Mouse (Mus musculus): ENCODE data around the gene Was. TPM values are rescaled to one million over a fixed set of nuclear protein-coding genes. Genes with fewer than 3 reads are reported as not detected.
"Not testable (repeated sequence)": the region's sequence is repeated elsewhere in the genome, so short reads cannot be mapped to it uniquely, and the experiment has no call there.

The Was gene
- 1 to 10 TPM; 1.9 to 2.5 TPM for total RNA-seq (2021)

DNA sequence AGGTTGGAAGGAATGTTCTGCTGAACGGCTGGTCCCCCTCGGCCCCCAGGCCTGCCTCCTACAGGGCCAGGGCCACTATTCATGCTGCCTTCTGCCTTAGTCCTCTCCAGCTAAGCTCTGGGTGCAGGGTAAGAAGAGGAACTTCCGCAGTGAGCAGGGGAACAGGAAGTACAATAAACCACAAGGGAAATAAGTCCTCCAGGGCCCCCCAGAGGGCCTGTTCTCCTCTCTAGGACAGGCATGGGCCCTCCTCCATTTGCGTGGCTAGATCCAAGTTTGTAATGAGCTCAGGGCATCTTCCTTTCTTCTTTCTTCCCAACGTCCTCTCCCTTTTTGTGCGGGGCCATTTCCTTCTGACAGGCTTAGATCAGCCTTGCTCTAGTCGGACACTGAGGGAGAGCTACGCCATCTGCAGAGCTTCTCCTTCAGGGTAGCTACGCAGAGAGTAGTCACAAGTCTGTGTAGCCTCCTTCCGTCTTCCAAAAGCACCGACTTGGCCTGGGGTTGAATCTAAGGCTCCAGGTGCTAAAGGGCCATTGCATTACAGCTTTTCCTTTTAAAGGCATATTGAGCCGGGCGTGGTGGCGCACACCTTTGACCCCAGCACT lies at the start of gene Was:
TSS of gene Was (minus strand) at position 153 of the 608 bp plus-strand sequence.
- intact Hi-C loops (cut with DNase I), result no loop called here
- DNase-seq, result peak; percentile 5 to 18

DNA sequence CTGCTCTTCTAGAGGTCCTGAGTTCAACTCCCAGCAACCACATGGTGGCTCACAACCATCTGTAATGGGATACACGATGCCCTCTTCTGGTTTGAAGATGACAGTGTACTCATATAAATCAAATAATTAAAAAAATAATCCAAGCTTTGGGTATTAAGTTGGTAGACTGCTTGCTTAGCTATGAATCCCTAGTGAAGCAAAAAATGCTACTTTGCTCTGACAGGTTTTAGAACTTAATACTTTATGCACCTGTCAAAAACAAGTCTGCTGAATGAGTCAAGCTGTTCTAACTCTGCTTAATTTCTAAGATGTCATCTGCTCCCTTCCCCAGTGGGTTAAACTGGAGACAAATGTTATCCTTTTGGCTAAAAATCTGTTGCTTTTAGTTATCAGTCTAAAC lies 49.2 kb upstream of the Was start:
- DNase-seq, result no peak
- intact Hi-C loops (cut with DNase I), result no loop called here

DNA sequence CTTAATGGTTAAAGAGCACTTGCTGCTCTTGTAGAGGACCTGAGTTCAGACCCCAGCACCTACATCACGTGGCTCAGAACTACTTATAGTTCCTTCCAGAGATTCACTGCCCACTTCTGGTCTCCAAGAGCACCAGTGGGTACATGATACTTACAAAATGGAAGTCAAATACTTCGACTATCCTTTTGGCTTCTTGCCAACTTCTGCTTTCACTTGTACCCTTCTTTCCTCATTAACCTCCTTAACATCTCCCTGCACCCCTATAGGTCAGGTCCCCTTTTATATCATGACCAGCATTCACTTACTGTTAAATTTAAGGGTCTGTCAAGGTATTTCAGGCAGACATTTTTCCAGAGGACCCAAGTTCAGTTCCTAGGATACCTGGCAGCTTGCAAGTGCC lies 45.6 kb upstream of the Was start:
- DNase-seq, result no peak
- intact Hi-C loops (cut with DNase I), result no loop called here

DNA sequence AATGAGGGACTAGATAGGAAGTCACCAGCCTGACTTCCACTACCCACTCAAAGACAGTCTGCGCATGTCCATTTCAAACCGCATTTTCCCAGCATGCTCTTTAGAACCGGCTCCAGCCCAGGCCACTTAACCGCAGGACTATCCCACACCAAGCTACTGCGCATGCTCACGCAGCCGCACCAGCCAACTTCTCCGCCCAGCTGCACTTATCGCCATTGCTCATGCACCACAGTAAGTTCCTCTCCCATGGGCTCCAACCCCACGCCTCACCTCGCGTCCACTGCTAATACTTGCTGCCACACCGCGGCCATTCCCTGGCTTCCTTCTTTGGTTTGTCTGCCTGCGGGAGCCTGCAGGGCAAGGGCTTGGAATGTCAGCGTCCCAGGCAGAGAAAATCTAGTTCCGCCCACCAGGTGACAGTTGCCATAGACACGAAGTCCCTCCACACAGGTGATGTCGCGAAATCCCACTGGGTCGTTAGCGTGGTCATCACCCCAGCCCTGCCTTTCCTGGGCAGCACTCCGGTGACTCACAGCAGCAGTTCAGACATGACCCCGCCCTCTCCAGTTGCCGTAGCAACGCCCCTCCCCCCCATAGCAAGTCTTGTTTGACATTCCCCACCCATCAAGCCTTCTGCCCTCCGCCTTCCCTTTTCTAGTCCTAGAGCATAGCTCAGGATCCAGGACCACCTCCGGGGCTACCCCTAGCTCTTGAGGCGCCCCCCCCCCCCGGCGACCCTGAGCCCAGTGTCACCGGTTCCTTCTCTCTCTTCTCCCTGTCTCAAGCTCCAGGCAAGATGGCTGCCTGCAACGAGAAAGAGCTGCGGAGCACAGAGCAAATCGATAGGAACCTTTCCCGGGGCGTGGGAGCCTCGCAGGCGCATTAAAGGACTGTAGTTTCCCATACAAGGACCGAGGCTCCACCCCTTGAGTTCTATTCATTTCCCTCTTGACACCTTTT lies 42.0 kb upstream of the Was start, which contains the start of gene Wdr13:
TSS of gene Wdr13 (minus strand) at position 876 of the 960 bp plus-strand sequence.
- peak; percentile 84 to 86 for DNase-seq
- intact Hi-C loops (cut with DNase I), result loop anchor here (5.0 kb wide), 1 partner anchor 35 kb away; no protein-coding TSS in a partner anchor

DNA sequence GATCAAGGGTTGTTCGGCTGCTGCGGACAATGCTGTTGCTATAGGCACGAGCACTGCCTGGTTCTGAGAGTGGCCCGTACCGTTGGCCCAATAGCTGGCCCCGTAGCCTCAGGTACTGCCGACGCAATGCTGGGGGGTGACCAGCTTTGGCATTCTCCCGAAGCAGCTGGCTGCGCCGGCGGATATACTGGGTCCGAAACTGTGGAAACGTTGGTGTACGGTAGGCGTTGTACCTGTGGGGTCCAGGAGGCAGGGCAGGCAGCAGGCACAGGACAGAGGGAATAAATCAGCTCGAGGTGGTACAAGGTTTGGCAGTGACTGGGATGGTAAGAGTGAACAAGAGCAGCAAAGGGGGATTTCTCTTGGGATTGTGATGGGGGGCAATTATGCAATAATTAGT lies 41.1 kb upstream of the Was start:
- intact Hi-C loops (cut with DNase I), result loop anchor here (5.0 kb wide), 1 partner anchor 34 kb away; no protein-coding TSS in a partner anchor
- no peak for DNase-seq

DNA sequence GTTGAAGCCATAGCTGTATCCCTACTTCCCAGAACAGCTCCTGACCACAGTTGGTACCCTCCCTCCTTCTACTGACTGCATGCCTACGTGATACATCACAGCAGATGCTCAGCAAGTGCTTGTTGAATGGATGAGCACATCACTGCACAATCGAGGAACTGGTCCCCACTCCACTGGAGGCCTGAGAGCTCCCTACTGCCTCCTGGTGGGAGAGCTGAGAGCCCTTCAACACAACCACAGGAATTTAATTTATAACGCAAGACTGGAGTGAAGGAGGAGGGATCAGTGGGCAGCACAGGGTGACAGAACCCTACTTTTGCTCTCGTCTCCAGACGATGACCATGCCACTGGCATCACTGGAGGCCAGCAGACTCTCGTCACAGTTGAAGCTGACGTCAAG lies 34.9 kb upstream of the Was start:
- intact Hi-C loops (cut with DNase I), result no loop called here
- DNase-seq, result no peak

DNA sequence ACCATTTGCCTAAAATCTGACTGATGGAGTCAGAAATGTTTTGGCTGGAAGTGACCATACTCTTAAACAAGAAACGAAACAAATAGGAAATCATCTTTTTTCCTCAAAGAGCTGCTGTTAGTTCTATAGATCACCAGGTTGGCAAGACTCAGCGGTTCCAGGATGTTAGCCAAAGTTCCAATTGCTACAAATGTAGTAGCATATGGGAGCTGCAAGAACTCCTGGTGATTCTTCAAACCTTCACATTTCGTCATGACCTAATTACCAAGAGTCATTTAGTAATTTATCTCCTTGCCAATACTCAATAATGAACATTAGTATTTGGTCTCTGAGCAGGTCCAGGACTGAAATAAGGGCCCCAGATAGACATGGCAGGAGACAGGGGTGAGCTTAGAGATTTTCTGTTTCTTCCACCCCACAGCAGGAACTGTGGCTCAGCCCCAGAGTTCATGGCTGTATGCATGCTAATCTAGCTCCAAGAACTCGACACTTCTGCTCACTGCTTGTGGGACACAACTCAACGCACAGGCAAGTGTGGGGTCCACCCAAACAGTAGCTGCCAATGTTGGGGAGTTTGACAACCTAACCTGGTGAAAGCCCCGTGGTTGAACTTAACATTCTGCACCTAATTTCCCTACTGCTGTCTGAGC lies 33.6 kb upstream of the Was start:
- intact Hi-C loops (cut with DNase I), result no loop called here
- no peak for DNase-seq

DNA sequence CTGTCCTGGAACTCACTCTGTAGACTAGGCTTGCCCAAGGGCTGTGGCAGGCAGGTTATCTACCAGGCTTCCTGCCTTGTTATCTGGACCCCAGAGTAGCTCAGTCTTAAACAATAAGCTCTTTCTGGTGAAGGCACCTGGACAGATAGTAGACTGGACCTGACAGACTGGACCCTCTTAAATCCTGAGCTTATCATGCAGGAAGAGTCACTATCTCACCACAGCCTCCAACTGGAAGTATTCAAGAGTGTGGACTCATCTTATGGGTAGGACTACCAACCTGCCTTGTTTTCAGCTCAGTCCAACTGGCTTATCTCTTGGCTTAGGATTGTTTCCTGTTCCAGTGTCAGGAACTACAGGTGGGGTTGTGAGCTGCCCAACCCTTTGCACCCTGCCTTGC lies 27.0 kb upstream of the Was start:
- intact Hi-C loops (cut with DNase I), result no loop called here
- DNase-seq, result no peak

DNA sequence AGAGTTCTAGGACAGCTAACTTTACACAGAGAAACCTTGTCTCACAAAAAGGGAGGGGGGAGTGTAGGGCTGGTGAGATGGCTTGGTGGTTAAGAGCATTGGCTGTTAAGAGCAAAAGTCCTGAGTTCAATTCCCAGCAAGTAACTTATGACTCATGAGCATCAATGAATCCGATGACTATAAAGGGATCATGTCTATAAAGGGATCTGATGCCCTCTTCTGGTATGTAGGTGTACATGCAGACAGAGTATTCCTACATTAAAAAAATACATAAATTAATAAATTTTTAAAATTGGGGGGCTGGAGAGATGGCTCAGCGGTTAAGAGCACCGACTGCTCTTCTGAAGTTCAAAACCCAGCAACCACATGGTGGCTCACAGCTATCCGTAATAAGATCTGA lies 25.0 kb upstream of the Was start:
- intact Hi-C loops (cut with DNase I), result no loop called here
- no peak for DNase-seq

DNA sequence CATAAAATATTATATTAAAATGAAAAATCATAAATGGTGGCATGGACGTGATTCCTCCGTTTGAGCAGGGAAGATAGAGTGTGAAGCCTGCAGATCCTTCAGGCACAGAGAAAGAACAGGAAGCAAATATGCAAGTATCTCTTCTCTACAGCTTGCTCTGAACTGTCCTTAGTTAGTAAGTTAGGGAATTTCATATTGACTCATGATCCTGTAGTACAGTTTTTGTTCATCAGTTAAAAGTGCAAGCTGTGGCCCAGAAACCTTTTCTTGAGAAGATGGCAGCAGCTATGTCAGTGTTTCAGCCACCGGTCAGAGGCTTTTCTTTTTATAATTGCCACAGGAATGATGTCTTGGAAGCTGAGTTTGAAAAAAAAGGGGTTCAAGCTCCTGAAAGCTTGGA lies 14.7 kb upstream of the Was start:
- intact Hi-C loops (cut with DNase I), result no loop called here
- no peak for DNase-seq

DNA sequence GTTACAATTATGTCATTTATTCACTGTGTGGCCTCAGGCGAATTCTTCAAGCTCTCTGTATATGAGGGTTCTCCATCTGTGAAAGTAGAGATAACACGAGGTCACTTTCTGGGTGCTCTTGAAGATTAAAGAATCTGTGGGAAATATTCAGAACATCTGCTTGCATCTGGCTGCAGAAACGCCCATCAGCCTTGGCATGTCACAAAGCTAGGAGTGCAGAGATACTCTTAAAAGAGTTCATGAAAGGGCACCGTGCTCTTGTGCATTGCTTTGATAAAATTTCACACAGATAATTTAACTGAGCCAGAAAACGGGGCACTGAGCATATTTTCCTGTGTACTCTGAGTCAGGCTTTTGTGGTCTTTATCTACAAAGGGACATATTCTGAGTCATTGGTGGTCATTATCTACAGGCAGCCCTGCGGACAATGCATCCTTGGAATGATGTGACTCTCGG lies 11.9 kb upstream of the Was start:
- intact Hi-C loops (cut with DNase I), result no loop called here
- no peak for DNase-seq

DNA sequence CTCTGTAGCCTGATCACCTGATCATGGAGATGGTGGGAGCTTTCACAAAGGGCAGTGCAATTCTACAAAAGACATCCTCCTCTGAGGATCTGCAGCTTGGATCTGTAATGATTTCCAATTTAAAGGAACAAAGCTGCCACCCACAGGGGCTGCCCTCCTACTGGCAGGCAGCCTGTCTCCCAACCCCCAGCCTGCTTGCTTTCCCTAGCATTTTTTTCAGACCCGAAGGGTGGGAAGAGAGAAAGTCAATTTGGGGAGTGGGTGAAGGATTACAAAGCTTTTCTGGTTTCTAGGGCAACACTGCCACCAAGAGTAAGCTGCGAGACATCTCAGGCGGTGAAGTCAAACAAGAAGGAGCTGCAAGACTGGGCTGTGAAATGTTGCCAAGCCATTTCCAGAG lies 10.7 kb upstream of the Was start:
- intact Hi-C loops (cut with DNase I), result no loop called here
- DNase-seq, result no peak

DNA sequence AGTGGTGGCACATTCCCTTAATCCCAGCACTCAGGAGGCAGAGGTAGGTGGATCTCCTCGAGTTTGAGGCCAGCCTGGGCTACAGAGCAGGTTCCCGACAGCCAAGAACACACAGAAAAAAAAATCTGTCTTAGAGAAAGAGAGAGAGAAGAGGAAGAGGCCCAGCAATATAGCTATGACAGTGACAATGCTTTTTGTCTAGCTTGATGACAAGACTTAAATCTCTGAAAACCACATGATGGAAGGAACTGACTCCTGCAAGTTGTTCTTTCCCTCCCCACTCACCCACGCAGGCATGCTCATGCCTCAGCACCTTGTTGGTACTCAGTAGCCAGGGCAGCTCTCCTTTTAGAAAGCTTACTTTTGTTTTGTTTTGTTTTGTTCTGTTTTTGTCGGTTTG lies 9.1 kb upstream of the Was start:
- DNase-seq, result no peak
- intact Hi-C loops (cut with DNase I), result loop anchor here (5.0 kb wide), 1 partner anchor 33 kb away; the partner anchor contains the start of gene Wdr13

DNA sequence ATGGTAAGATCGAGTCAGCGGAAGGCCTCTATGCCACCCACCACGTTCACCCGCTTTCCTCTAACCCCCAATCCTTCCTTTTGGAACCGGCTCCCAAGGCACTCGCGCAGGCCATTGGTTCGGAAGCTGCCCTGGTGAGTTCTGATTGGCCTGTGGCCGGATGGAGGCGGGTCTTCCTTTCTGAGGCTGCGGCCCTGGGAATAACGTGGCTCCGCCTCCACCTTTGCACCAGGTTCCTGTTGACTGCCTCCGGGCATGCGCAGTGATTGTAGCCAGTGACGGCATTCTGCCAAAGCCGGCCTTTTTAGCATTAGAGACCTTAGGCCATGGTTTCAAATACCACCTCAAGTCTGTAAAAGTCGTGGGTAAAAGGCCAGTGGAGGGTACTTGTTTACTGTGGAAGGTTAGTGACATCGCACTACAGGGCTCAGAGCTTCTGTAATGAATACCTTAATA lies 6.5 kb upstream of the Was start:
- peak; percentile 91 to 93 for DNase-seq
- intact Hi-C loops (cut with DNase I), result loop anchor here (5.0 kb wide), 1 partner anchor 35 kb away; the partner anchor contains the start of gene Wdr13

DNA sequence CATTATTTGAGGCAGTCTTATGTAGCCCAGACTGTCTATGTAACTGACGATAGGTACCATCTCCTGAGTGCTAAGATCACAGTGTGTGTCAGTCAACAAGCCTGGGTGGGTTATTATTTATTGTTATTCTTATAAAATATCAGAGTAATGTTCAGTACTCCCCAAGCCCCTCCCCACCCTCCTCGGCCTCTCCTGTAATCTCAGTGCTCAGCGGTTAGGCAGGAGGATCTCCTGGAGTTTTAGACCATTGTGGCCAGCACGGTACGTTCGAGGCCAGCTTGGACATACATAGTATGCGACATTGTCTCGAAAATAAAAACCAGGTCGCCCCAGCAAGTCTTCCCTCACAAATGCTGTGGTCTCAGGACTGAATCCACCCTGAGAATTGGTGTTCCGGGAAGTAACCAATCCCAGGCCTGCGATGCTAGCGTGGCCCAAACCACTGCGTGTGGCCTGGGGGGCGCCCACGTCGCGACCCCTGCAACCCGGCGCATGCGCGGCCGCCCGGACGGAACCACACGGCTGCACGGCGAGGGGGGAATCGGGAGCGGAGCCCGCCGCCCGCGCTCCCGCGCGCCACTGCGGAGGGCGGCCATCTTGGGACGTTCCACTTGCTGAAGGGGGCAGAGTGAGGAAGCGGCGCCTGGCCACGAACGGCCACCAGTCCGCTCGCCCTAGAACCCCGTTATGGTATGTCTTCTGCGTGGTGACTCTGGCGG lies 5.9 kb upstream of the Was start:
- peak; percentile 72 to 93 for DNase-seq
- intact Hi-C loops (cut with DNase I), result loop anchor here (5.0 kb wide), 1 partner anchor 36 kb away; the partner anchor contains the start of gene Wdr13

DNA sequence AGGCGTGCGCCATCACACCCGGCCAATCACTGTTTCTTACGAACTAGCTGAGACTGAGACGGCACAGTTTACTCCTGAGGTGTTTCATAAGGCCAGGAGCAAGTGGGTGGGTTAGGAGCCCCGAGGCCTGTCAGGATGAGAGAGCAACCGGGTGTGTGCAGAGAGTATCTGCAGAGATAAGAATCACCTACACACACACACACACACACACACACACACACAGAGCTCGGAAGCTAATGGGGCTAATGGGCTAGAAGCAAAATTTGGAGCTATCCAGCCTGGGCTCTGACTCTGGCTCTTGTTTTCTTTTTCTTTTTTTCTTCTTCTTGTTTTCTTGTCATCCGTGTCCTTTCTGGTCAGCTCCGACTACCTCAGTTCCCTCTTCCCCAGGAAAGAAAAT lies 5.2 kb upstream of the Was start:
- intact Hi-C loops (cut with DNase I), result loop anchor here (5.0 kb wide), 1 partner anchor 37 kb away; the partner anchor contains the start of gene Wdr13

DNA sequence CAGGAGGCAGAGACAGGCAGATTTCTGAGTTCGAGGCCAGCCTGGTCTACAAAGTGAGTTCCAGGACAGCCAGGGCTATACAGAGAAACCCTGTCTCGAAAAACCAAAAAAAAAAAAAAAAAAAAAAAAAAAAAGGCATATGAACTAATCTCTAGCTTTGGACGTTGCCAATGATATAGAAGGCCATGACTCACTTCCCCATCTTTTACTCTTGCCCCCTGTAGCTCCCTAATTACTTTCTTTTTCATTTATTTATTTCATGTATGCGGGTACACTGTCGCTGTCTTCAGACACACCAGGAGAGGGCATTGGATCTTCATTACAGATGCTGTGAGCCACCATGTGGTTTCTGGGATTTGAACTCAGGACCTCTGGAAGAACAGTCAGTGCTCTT lies 653 bp upstream of the Was start:
- intact Hi-C loops (cut with DNase I); DNase-seq: not testable (repeated sequence)

More for the DNA sequence above, 5.2 kb upstream of the Was start:
- DNase-seq, result no peak

DNA sequence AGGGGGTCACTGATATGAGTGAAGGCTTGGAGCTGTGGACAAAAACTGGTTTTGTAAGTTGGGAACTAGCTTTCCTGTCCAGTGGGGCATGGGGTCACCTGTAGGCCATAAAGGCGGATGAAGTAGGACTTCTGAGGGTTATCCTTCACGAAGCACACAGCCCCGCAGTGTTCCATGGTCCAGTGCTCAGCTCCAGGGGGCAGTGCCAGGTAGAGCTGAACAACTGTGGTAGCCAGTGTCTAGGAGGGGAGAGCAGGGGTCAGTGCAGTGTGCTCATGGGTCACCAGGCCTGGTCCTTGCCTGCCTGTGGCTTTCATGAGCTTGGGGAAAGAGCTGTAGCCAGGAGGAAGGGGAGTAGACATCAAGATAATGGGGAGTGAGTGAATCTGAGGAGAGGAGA lies 552 bp downstream of the Was start:
- intact Hi-C loops (cut with DNase I), result no loop called here
- DNase-seq, result no peak

DNA sequence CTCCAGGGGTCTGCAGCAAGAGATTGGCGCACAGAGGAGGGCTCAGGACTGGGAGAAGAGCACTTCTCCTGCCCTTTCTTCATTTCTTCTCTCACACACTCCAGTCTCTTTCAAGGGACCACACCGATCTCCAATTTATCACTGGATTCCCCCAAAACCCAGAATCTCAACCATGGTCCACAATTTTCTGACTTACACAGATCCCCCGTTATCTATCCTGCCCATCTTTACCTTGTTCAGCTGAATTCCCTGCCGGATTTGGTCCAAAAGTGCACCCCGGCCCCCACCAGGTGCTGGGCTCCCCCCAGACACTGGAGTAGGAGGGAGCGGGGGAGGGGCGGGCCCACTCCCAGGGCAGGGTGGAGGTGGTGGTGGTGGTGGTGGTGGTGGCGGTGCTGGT lies 4.7 kb downstream of the Was start:
- no peak for DNase-seq

DNA sequence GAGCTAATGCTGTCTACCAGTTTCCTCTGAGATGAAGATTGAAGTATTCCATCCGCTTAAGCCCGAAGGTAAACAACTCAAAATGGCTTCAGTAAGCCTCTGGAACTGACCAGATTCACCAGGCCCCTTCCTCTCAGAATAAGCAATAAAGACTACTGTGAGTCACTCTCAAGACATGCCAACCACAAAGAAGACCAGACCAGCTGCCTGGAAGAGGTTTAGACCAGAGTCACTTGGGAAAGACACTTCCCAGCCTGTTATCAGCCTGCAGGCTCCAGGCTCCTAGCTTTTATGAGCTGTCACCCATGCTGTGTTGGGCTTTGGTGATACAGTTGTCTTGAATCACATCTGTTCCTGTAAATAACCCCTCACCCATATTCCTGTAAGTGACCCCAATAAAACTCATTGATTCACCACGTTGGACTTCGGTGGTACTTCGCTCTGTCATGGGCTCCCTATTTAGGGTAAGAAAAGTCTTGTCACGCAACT lies 5.5 kb downstream of the Was start:
- intact Hi-C loops (cut with DNase I), result no loop called here
- DNase-seq, result no peak

More for the DNA sequence above, 4.7 kb downstream of the Was start:
- intact Hi-C loops (cut with DNase I), result no loop called here
